Mouse (Mus musculus) testis, adult 2 months (tissue): ENCODE results near the gene Ate1.
"Not testable (repeated sequence)": the region's sequence is repeated elsewhere in the genome, so short reads cannot be mapped to it uniquely, and the experiment has no call there.

ENCODE experiments used
- CTCF ChIP-seq: fragments of 200-500 bp; IDR thresholded peaks from 2 replicates; pipeline ENCODE4 v1.5.1; 2012; ENCODE audit warnings: low read depth, mild to moderate bottlenecking, inconsistent platforms, low read length, moderate library complexity; ENCODE audit not compliant: control insufficient read depth, insufficient read depth, insufficient replicate concordance
- POLR2A ChIP-seq: fragments of 200-500 bp; IDR thresholded peaks from 2 replicates; pipeline ENCODE4 v1.6.1; 2012; ENCODE audit warnings: low read depth, mild to moderate bottlenecking, inconsistent platforms, low read length, moderate library complexity; ENCODE audit not compliant: control insufficient read depth

GRCm38 (mm10) chr7:130479003-130479402 is 41.2 kb downstream of the Ate1 start:
- TF ChIP-seq CTCF, POLR2A: not testable (repeated sequence)
